Mouse (Mus musculus) kidney, adult 2 months (tissue): ENCODE results near the gene Efemp1.

Experiments used
- CTCF ChIP-seq: fragments of 200-500 bp; conservative IDR thresholded peaks from 2 replicates; pipeline ENCODE4 v1.5.1; 2011; ENCODE audit warnings: low read depth, mild to moderate bottlenecking, control low read depth, low read length, moderate library complexity, mixed read lengths; ENCODE audit not compliant: insufficient read depth, insufficient read length
- POLR2A ChIP-seq: fragments of 200-500 bp; IDR thresholded peaks from one replicate; pipeline ENCODE4 v1.6.1; 2011; ENCODE audit warnings: low read depth, low read length, control low read depth

- no peak for TF ChIP-seq CTCF
- no peak for TF ChIP-seq POLR2A
These were observed 35.6 kb upstream of the Efemp1 start for GRCm38 (mm10) chr11:28817405-28817804.
